Mouse (Mus musculus) brain, embryonic 14.5 days (tissue): ENCODE measurements around the gene Gmpr.

Experiments used
- CTCF ChIP-seq: fragments of 200-500 bp; IDR thresholded peaks from 2 replicates; pipeline ENCODE4 v1.5.1; 2012; ENCODE audit warnings: inconsistent platforms, mild to moderate bottlenecking, moderate library complexity, borderline replicate concordance; ENCODE audit not compliant: insufficient read depth, insufficient read length; ENCODE audit errors: extremely low read depth
- POLR2A ChIP-seq: fragments of 200-500 bp; IDR thresholded peaks from 2 replicates; pipeline ENCODE4 v1.6.1; 2012; ENCODE audit warnings: mild to moderate bottlenecking, inconsistent platforms, borderline replicate concordance; ENCODE audit not compliant: poor library complexity, insufficient read depth, insufficient read length, severe bottlenecking; ENCODE audit errors: extremely low read depth

GRCm38 (mm10) chr13:45499391-45499790, 7.9 kb upstream of the Gmpr start:
- TF ChIP-seq POLR2A (no peak), CTCF (no peak)
